Mouse (Mus musculus) stomach, postnatal 0 days (tissue): ENCODE measurements around the gene Clgn. TPM values are rescaled to one million over a fixed set of nuclear protein-coding genes. Genes with fewer than 3 reads are reported as not detected.
A peak's percentile ranks its signal among the peaks of the same experiment; 100 is the strongest.

Experiments used
- ATAC-seq: fragments of 200-750 bp; cut with Nextera tagmentation; 2 replicates; pipeline ENCODE4 v1.8.0; 2017; ENCODE audit not compliant: low FRiP score, low TSS enrichment
- DNase-seq: peaks from one replicate; pipeline ENCODE4 v3.0.0-alpha.2; 2016; ENCODE audit warnings: low spot score
- H3K27ac ChIP-seq: fragments of 300-500 bp; sonication (generic); replicated peaks from 2 replicates; pipeline ENCODE4 v1.5.1; 2014; ENCODE audit warnings: mild to moderate bottlenecking, control low read depth
- H3K27me3 ChIP-seq: fragments of 300-500 bp; sonication (generic); 2 replicates; pipeline ENCODE4 v1.6.1; 2014; ENCODE audit warnings: low read length; ENCODE audit not compliant: control insufficient read depth, insufficient read depth
- H3K36me3 ChIP-seq: fragments of 300-500 bp; sonication (generic); 2 replicates; pipeline ENCODE4 v1.6.1; 2014; ENCODE audit warnings: low read length, mixed read lengths; ENCODE audit not compliant: control insufficient read depth, insufficient read depth
- H3K4me1 ChIP-seq: fragments of 300-500 bp; sonication (generic); replicated peaks from 2 replicates; pipeline ENCODE4 v1.6.1; 2014; ENCODE audit warnings: antibody characterized with exemption; ENCODE audit not compliant: control insufficient read depth, insufficient read depth
- H3K4me2 ChIP-seq: fragments of 300-500 bp; sonication (generic); replicated peaks from 2 replicates; pipeline ENCODE4 v1.6.1; 2014; ENCODE audit warnings: low read depth, mild to moderate bottlenecking, control low read depth, moderate library complexity
- H3K4me3 ChIP-seq: fragments of 300-500 bp; sonication (generic); 2 replicates; pipeline ENCODE4 v1.5.1; 2014; ENCODE audit warnings: low read depth, low read length, control low read depth
- H3K9ac ChIP-seq: fragments of 300-500 bp; sonication (generic); 2 replicates; pipeline ENCODE4 v1.6.1; 2014; ENCODE audit warnings: mild to moderate bottlenecking, low read length, control low read depth, mixed read lengths
- H3K9me3 ChIP-seq: fragments of 300-500 bp; sonication (generic); 2 replicates; pipeline ENCODE4 v1.6.1; 2016; ENCODE audit warnings: low read length; ENCODE audit not compliant: control insufficient read depth
- CTCF ChIP-seq: IDR thresholded peaks from 2 replicates; pipeline ENCODE4 v1.5.1; 2016; ENCODE audit warnings: antibody characterized with exemption, low read depth, mild to moderate bottlenecking, moderate library complexity
- EP300 ChIP-seq: optimal IDR thresholded peaks from 2 replicates; pipeline ENCODE3; 2016; ENCODE audit warnings: antibody characterized with exemption
- WGBS: fragments of 180-500 bp; shearing (Covaris S2); extraction: QIAGEN DNeasy Blood & Tissue Kit; methylation state at CpG from one replicate; pipeline ENCODE4 v1.1.7; 2014; 5-methylcytosine and 5-hydroxymethylcytosine counted together
- polyA plus RNA-seq: library from polyadenylated mRNA; unstranded; fragments of >200 nt; fragmentation: Nextera tagmentation; extraction: Ambion mirVana; gene quantifications from 2 replicates; pipeline ENCODE4 v1.2.1, GENCODE M21; 2015

Gene Clgn
- polyA plus RNA-seq, 1 experiment from 2014 or later = 0.27 TPM

GRCm38 (mm10) chr8:83442243-83443051 is 52.8 kb downstream of the Clgn start:
- WGBS = under 1% methylated on average over 50 of the region's 64 CpGs
- ATAC-seq (peak; percentile 100), DNase-seq (peak; percentile 97)
- Histone ChIP-seq H3K27me3 (no peaks in the 10 kb centered on the region), H3K4me1 (no peaks in the 10 kb centered on the region), H3K4me3 (peak overlapping the region; percentile 75), H3K4me2 (peak overlapping the region; percentile 72), H3K36me3 (0 out of 2 replicates have a peak, but pooled peaks cover 2% of the 10 kb centered on the region), H3K9me3 (no peaks in the 10 kb centered on the region), H3K27ac (peak overlapping the region; percentile 90), H3K9ac (peak overlapping the region; percentile 89)
- TF ChIP-seq EP300 (no peak), CTCF (peak; percentile 1; the same call in 1 of the 2 replicates)

- peak overlapping the region; percentile 14; the same call in 1 of the 2 replicates for H3K9ac ChIP-seq
- 30% methylated on average over 5 of the region's 5 CpGs for WGBS
Observed at GRCm38 (mm10) chr8:83443052-83443400, 53.4 kb downstream of the Clgn start.

GRCm38 (mm10) chr8:83449960-83450359 is 60.3 kb downstream of the Clgn start:
- Histone ChIP-seq H3K27me3 (no peaks in the 10 kb centered on the region), H3K9me3 (no peaks in the 10 kb centered on the region), H3K4me1 (no peaks in the 10 kb centered on the region), H3K36me3 (no peaks in the 10 kb centered on the region), H3K9ac (no peak overlapping the region), H3K4me2 (no peak overlapping the region), H3K4me3 (no peak overlapping the region), H3K27ac (no peak overlapping the region)
- 64% methylated on average over 1 of the region's 1 CpGs for WGBS
- peak; percentile 69 for TF ChIP-seq CTCF
- no peak for TF ChIP-seq EP300
- no peak for ATAC-seq
- DNase-seq = peak; percentile 37

More at GRCm38 (mm10) chr8:83443052-83443400, 53.4 kb downstream of the Clgn start:
- ATAC-seq (no peak), DNase-seq (no peak)
- TF ChIP-seq EP300 (no peak), CTCF (no peak)
- peak overlapping the region; percentile 72 for H3K4me2 ChIP-seq
- H3K36me3 ChIP-seq = no peaks in the 10 kb centered on the region
- peak overlapping the region; percentile 75 for H3K4me3 ChIP-seq
- H3K27me3 ChIP-seq = no peaks in the 10 kb centered on the region
- H3K27ac ChIP-seq = no peak overlapping the region
- no peaks in the 10 kb centered on the region for H3K9me3 ChIP-seq
- no peaks in the 10 kb centered on the region for H3K4me1 ChIP-seq

GRCm38 (mm10) chr8:83451056-83451455 is 61.4 kb downstream of the Clgn start:
- Histone ChIP-seq H3K4me2 (no peak overlapping the region), H3K9ac (no peak overlapping the region), H3K27ac (no peak overlapping the region), H3K9me3 (no peaks in the 10 kb centered on the region), H3K4me1 (no peaks in the 10 kb centered on the region), H3K36me3 (no peaks in the 10 kb centered on the region), H3K27me3 (no peaks in the 10 kb centered on the region), H3K4me3 (no peak overlapping the region)
- no peak for DNase-seq
- ATAC-seq = no peak
- TF ChIP-seq CTCF = peak; percentile 86
- TF ChIP-seq EP300 = no peak
- 11% methylated on average over 3 of the region's 3 CpGs for WGBS

- H3K27ac ChIP-seq = no peak overlapping the region
Observed at GRCm38 (mm10) chr8:83457121-83457520, 67.5 kb downstream of the Clgn start.

GRCm38 (mm10) chr8:83458222-83458621 is 68.6 kb downstream of the Clgn start, which contains the start of gene Scoc:
Gene Scoc, minus strand, starts transcription at chr8:83458391.
- Histone ChIP-seq H3K27ac (no peak within 1 kb of the TSS), H3K36me3 (no peaks in the 10 kb centered on the region), H3K9me3 (no peaks in the 10 kb centered on the region), H3K4me3 (no peak within 1 kb of the TSS), H3K9ac (no peak within 1 kb of the TSS), H3K4me1 (no peaks in the 10 kb centered on the region), H3K4me2 (no peak within 1 kb of the TSS), H3K27me3 (no peaks in the 10 kb centered on the region)
- WGBS = 60% methylated on average over 14 of the region's 14 CpGs
- ATAC-seq (peak; percentile 70), DNase-seq (peak; percentile 26)
- TF ChIP-seq CTCF = no peak
- TF ChIP-seq EP300 = no peak

More at GRCm38 (mm10) chr8:83457121-83457520, 67.5 kb downstream of the Clgn start:
- Histone ChIP-seq H3K4me1 (no peaks in the 10 kb centered on the region), H3K4me3 (no peak overlapping the region), H3K4me2 (no peak overlapping the region), H3K9ac (no peak overlapping the region), H3K9me3 (no peaks in the 10 kb centered on the region), H3K27me3 (no peaks in the 10 kb centered on the region), H3K36me3 (no peaks in the 10 kb centered on the region)
- TF ChIP-seq EP300 (no peak), CTCF (no peak)
- WGBS = 53% methylated on average over 6 of the region's 6 CpGs
- DNase-seq (no peak), ATAC-seq (no peak)
